Mouse (Mus musculus): ENCODE results near the gene Pam.

The Pam gene

DNA sequence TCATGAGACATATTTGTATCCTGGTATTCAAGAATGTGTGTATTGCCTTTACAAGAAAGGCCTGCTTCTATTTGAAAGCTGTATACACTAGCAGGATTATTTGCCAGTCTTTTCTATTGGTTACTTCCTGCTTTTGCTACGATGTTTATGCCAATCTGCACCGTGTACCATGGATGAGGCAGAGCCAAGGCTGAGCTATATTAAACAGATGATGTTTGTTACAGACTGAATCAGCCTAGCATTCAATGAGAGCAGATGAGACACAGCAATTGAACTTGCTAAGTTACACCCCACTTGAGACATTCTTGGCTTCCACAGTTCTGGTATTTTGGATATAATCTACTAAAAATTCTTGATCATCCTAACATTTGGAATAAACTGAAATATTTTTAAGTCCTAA lies 267.9 kb downstream of the Pam start:
- peak; percentile 25 for DNase-seq (ENCODE audit: low spot score)

DNA sequence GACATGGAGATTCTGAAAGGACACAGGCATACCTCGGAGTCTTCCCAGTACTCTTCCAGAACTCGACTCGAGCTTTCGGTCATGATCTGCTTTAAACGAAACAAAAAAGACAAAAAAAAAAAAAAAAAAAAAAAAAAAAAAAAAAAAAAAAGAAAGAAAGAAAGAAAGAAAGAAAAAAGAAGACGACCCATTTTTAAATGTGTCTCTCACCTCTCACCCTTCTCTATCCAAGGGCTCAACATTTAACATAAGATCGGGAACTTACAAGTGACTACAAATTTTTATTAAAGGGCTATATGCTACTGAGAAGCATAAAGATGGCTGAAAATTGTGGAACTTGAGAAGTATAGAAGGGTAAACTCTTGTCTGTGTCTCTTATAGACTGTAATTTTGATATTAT lies 272.5 kb downstream of the Pam start:
- DNase-seq (ENCODE audit: low spot score) = no peak

DNA sequence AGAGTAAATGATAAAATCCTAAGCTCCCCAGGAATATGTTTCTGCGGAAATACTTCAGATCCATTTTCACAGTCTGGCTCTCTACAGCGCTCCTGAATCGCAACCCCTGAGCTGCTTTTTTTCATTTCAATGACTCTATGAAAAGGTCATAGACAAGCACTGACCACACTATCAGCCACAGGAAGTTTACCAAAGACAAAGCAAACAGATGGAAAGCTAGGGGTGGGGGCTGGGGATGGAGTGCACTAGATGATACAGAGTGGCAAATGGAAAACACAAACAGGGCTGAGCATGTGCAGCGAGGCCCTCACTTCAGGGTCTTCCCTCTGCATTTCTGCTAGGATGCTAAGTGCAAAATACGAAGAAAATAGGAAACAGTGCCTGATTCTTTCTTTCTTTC lies 273.2 kb downstream of the Pam start:
- no peak for DNase-seq (ENCODE audit: low spot score)

DNA sequence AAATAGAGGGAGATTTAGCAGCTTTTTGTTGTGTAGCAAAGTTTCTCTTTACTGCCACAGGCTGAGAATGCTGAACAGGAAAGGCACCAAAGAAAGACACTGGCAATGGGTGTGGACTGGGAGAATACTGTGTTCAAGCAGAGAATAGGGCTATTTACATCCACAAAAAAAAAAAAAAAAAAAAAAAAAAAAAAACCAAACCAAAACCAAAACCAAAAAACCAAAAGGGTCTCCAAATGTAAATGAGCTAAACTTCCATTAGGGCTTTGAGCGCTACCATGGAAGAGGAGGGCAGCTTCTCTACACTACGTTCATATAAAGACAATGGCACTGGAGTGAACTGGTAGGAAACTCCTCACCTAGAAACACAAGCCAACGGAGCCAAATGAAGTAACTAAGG lies 274.2 kb downstream of the Pam start:
- DNase-seq (ENCODE audit: low spot score) = no peak

DNA sequence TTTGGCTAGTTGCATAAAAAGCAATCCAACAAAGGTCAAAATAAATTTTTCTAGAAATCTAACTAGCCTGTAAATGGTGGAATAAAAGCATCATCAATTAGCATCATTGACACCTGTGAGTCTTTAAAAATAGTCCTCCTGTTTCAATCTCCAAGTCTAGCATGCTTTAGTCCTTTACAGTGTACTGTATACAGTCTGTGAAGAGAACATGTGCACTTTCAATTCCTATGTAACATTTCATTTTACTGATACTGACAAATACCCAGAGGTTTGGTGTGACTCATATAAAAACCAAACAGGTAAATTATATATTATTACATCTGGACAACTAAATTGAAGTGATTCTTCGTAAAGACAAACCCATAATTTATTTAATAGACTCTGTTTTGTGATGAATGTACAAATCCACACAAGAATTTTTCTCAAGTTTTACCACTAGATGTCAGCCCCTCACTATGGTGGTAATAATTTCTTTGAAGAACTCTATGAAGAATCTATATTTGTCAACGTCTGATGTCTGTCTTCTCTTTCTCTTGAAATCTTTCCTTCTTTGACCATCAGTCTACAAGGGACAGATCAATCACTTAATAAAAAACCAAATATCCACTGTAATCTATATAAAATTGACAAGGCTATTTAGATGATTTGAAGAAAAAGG lies 286.1 kb downstream of the Pam start:
- no peak for DNase-seq (ENCODE audit: low spot score)

DNA sequence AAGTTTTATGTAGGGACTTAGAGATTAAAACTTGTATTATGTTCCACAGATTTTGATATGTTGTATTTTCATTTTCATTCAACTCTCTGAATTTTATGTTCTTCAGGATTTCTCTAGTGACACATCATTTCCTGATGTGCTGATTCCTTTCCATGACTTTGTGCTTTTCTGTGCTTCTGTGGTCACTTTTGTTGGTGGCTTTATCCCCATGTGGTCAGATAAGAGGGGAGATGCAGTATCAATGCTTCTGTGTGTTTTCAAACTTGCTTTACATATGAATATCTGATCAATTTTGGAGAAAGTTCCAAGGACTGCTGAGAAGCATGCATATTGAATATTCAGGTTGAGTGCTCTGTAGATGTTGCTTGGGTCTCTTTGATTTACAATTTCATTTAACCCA lies 290.9 kb downstream of the Pam start:
- no peak for DNase-seq (ENCODE audit: low spot score)

DNA sequence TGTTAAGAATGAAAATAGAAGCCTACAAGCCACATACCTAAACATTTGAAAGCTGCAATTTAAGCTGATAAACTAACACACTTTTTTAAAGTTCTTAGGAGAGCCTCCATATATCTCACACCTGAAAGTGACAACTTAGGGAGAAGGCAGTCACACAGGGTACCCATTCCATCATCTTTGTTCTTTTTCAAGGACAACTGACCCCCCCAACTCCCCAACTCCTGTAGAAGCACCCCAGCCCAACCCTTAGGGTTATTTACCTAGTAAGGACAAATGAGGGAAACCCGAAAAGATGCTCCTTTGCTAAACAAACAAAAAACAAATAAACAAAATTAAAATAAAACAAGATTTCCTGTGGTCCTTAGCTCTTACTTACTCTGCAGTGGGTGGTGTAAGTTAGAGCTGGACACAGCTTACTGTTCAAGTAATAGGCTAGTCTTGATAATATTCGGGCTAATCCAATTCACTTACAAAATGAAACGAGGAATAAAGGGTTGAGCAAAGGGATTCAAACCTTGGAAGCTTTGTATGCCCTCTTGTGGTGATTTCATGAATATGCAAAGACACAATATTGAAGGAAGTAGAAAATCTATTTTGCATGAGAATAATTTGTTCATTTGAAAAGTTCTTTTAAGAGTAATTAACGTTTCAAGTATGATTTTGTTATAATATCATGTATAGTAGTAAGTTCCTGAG lies 293.1 kb downstream of the Pam start:
- no peak for DNase-seq (ENCODE audit: low spot score)

DNA sequence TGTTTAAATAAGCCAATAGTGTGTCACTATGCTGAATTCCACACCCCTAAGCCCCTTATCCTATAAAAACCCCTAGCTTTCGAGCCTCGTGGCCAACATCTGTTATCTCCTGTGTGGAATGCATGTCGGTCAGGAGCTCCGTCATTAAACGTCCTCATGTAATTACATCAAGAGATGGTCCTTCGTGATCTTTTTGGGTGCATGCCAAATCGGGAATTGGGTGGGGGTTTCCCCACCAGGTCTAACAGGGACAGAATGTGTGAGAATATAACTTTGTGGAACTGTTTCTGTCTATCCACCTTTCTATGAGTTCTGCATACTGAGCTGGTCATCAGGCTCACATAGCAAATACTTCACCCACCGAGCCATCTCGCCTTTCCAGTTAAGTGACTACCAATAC lies 299.5 kb downstream of the Pam start:
- no peak for DNase-seq (ENCODE audit: low spot score)

DNA sequence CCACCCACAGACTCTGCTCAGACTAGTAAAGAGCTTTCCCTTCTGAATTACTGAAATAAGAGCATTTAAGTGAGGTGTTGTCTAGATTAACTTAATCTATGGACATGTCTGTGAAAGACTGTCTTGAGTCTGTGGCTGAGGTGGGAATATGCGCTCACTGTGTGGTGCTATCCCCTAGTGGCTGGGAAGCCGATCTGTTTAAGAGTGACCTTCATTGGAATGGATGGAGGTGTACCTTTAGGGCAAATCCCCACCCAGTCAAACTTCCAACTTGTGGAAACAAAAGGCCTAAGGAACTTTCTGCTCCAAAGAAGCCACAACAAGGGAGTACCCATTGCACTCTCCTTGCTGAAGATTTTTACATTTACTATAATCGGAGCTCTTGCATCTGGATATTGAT lies 301.3 kb downstream of the Pam start:
- no peak for DNase-seq (ENCODE audit: low spot score)

DNA sequence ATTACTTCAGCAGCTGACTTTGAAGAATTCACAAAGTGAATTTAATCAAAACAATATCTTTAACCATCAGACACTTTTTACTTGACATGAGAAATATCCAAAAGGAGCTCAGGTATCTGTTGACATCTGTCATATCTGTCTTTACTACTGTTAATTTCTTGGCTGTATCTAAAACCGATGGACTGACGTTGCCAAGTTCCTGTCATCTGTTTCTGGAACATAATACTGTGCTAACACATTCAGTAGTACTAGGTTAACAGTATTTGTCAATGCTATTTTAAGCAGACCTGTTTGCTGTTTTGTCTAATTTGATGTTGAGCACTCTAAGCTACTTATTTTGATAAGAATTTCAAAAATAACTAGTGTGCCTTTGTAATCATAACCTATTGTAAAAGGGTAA lies 307.0 kb downstream of the Pam start:
- DNase-seq (ENCODE audit: low spot score) = no peak

DNA sequence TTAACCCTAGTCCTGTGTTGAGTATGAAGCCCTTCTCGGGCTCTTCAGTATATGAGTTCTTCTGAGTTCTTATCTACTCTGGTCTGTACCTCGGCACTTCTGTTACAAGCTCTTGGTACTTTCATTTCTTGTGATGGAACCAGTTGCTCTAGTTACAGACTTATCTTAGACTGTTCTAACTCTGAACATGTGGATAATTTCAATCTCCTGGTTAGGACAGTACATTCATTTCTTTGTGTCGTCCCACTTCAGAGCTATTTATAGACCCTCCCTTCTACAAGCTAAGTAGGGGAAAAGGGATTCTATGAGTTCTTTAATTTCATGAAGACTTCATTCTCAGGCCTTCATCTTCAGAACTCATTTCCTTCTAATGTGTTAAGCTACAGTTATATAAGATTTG lies 307.8 kb downstream of the Pam start:
- DNase-seq (ENCODE audit: low spot score) = no peak

DNA sequence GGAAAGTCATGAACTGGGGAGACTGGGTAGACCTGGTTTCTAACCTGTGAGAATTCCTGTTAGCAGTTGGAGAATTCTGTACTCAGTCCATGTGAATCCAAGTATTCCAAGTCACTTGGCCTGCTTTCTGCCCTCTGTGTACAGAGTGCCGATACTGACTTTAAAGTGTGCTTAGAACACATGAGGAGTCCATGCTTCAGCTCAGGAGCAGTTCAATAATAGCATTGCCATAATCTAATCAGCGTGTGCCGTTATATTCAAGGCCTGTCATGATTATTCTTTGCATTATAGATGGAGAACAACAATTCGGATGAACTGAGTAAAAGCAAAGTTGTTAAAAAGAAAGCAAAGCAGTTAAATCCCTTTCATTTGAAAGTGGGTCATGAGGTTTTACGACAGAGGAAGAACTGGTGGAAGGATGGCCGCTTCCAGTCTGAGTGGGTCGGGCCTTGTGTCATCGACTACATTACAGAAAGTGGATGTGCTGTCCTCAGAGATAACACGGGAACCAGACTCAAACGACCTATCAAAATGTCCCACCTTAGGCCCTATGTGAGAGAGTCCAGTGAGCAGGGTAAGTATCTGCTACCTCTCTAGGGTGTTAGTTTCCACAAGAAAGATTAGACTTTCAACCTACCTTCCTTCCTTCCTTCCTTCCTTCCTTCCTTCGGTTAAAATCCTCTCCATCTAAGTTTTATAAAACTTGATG lies 309.6 kb downstream of the Pam start:
- no peak for DNase-seq (ENCODE audit: low spot score)

DNA sequence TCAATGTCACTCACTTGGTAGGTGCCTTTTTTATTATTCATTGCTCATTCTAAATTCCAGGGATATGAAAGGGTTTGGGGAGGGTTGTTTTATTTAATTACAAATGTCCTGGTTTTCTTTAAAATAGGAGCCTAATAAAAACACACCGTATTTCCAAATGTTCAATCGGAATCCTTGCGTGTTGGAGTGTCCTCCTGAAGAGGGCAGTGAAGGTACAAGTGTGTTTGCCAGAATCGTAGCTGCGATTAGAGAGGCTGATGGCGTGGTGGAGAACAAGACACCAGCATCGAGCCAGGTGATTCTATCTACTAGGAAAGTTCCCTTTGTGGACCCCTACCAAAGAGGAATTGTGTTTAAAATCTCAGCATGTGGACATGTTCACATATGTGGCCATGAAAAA lies 310.5 kb downstream of the Pam start:
- no peak for DNase-seq (ENCODE audit: low spot score)

DNA sequence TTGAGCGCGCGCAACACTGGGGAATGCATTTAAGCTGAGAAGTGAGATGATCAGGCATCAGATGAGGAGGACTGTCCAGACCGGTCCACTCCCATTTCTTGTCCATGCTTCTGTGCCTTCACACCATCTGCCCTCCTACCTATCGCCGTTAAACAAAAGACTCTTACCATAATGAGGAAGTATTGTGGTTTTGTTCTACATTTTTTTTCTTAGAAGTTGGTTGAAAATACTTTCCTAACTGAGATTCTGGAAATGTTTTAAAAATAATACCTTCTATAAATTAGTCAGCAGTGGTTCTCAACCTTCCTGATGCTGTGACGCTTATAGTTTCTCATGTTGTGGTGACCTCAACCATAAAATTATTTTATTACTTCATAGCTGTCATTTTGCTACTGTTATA lies 313.8 kb downstream of the Pam start:
- no peak for DNase-seq (ENCODE audit: low spot score)

DNA sequence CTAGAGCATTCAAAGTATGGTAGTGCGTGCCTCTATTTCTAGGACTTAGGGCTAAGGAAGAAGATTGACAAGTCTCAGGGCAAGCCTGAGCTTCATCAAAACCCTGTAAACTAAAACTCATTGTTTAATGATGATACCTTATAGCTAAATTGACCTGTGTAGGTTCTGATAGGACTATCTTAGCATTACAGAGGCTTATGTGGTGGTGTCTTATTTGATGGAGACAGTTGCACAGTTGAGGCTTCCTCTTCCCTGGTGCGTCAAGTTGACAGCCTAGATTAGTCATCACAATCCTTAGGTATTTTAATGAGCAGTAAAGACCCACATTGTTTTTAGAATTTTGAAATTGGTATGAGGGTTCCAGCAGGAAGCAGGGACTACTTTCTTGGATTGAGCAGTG lies 321.5 kb downstream of the Pam start:
- no peak for DNase-seq (ENCODE audit: low spot score)

DNA sequence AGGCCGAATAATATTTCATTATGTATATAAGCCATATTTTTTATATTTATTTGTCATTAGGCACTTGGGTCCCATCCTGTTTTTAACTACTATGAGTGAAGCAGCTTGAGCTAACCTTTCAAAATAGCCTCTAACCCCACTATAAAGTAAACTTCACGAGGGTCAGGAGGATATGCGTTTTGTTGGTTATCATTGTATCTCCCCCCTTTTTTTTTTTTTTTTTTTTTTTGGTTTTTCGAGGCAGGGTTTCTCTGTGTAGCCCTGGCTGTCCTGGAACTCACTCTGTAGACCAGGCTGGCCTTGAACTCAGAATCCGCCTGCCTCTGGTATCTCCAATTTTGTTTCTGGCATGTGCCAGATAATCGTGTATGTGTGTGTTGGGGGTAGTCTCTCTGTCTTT lies 322.1 kb downstream of the Pam start:
- DNase-seq (ENCODE audit: low spot score) = no peak

DNA sequence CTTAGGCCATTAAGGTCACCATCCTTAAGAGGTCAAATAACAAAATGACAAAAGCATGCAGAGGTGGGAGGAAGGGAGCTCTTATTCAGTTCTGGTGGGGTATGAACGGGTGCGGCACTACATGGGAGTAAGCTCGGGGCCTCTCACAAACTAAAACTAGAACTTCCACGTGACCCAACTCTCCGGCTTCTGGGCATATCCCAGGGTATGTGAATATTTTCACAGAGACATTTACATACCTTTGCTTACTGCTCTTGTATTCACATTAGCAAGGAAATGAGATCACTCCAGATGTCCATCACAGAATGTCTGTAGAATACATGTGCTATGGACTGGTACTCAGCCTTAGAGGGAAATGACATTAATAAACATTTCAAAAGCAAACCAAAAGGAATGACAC lies 323.7 kb downstream of the Pam start:
- no peak for DNase-seq (ENCODE audit: low spot score)

DNA sequence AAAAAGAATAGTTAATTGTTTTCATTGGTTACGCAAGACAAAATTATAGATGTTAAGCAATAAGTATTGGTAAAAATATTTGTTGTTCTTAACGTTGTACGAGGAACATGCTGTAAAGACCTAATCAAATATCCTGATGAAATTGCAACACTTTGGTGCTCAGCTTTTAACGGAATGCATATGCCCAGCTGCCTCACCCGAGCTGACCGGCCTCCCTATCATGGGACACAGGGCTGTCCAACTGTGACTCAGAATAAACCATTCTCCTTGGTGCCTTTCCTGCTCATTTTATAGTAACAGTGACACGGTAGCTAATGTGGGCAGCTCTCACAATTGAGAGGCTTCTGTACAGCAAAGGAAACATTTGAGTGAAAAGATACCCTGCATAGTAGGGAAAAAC lies 324.3 kb downstream of the Pam start:
- no peak for DNase-seq (ENCODE audit: low spot score)

DNA sequence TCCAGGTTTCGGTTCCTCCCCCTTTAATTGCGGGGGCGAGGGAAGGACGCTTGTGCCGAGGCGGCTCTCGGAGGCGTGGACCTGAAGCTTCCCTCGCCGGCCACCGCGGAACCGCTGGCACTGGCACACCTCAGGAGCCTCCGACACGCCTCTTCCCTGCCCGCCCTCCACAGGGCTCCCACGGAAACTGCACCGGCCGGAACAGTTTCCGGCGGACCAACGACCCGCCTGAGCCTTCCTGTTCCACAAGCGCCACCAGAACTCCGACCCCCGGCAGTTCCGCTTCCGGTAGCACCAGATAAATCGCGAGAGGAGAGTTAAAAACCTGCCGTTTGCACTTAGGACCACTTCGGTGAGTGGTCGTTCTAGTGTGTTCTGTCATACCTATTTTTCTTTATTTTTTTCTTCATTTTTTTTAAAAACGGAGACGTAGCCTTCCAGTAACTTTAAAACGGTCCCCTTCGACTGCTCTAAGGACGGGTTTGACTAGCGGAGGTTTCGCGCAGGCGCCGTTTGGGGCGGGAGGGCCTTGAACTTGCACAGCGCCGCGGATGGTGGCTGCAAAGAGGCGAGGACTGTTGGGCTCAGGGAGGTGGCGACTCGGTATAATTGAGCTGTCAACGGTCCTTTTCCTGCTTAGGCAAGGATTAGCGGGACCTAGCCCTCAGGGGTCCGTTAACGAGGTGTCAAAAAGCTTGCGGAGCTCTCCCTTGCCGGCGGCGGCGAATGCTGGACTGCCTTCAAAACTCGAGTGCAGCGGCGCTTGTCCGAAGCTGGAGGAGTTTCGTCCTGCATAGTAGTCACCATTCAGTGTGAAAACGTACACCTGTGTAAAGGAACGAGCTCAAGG lies 325.3 kb downstream of the Pam start, which contains the start of the genes Gin1 and Ppip5k2:
TSS of gene Gin1 (plus strand) at position 269 of the 850 bp plus-strand sequence.
TSS of gene Ppip5k2 (minus strand) at position 508 of the 850 bp plus-strand sequence.
- peak; percentile 84 for DNase-seq (ENCODE audit: low spot score)

DNA sequence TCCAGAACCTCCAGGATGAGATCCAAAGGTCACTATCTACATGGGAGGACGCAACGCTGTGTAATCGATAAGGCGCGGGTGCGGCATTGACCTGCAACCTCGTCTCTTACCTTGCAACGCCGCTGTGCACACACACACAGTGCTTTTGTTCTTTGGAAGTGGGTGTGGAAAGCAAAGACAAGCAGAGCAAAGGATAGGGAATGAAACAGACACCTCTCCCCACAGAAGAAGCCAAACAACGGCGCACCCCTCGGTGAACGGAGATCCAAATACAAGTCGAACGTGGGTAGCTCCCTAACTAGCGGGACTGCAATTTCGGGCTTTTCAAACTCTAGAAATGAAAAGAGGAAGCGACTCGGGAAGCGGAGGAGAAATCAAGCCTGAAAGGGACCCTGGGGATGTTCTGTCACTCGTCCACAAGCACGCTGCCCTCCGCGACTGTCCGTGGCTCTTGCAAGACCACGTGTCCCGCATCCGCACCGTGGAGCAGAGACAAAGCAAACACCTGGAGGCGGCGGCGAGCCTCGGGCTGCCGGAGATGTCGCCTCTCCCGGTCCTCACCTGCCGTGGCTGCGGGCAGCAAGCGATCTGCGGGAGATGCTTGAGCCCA lies 326.0 kb downstream of the Pam start:
- DNase-seq (ENCODE audit: low spot score) = no peak

DNA sequence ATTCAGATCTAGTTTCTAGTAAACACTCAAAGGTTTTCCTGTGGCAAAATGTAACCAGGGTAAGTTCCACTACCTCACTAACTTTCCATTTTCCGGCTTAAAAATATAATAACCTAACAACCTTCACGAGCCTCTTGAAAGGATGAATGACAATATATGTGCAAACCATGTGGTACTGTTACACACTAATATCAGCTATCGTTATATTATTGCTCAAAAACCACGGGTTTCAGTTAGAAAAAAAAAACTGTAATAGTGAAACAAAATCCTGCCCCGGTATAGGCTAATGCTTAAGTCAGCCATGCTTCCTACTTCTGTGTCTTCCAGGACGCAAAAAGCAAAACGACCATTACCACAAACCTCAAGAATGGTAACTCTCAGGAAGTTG lies 326.5 kb downstream of the Pam start:
- DNase-seq (ENCODE audit: low spot score) = no peak

DNA sequence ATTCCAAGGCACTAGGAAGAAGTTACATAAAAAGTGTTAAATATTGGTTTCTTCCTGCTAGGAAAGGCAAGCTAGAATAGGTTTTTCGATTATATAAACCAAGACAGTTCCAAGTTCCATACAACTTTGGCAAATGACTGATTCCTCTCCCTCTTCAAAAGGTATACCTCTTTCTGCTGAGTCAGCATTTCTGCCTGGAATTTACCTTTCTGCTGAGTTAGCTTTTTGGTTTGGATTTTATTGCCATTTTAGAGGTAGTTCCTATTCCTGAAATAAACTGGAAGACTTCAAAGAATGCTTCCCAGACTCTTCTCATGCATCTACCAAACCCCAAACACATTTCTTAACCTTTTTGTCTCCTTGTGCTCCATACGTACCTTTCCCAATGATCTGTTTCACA lies 327.4 kb downstream of the Pam start:
- no peak for DNase-seq (ENCODE audit: low spot score)
